Mouse (Mus musculus) small intestine, adult 2 months (tissue): ENCODE results near the gene Pkm.

ENCODE experiments used
- CTCF ChIP-seq: fragments of 200-500 bp; IDR thresholded peaks from 2 replicates; pipeline ENCODE4 v1.5.1; 2012; ENCODE audit warnings: low read depth, mild to moderate bottlenecking, control low read depth, inconsistent platforms, low read length, moderate library complexity, mixed read lengths; ENCODE audit not compliant: insufficient replicate concordance, insufficient read length; ENCODE audit errors: extremely low read depth
- POLR2A ChIP-seq: fragments of 200-500 bp; IDR thresholded peaks from 2 replicates; pipeline ENCODE4 v1.6.1; 2012; ENCODE audit warnings: low read depth, mild to moderate bottlenecking, control low read depth, inconsistent platforms, low read length, moderate library complexity

- TF ChIP-seq CTCF (no peak), POLR2A (no peak)
Observed at GRCm38 (mm10) chr9:59641320-59641719, 14.8 kb upstream of the Pkm start.
